Mouse (Mus musculus): ENCODE measurements around the gene Il31ra. TPM values are rescaled to one million over a fixed set of nuclear protein-coding genes. Genes with fewer than 3 reads are reported as not detected.

Il31ra gene
- polyA plus RNA-seq, 1 experiment from 2014 or later = 0.08 TPM

DNA sequence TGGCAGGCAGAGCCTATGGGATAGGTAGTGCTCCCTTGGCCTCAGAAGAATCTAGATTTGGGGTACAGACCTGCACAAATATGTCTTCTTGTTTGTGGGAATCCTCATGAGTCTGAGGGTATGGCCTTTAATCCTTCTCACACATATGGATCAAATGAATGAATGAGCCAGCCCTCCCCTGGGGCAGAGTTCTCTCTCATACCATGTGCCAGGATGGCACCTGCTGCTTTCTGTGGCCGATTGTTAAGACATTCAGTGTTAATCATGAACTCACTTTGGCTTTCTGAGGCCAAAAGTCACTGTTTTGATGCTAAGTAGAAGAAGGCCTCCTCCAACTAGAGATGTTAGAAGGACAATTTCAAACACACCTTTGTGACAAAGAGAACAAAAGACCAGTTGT lies 67.0 kb downstream of the Il31ra start:
- no peaks in the 10 kb centered on the region for H3K4me1 ChIP-seq (replicated peaks)
- no peaks in the 10 kb centered on the region for H3K36me3 ChIP-seq (replicated peaks)
- WGBS (ENCODE audit: insufficient replicate concordance) = 43% methylated on average over 1 of the region's 1 CpGs
- H3K9me3 ChIP-seq (replicated peaks) = no peaks in the 10 kb centered on the region
- ATAC-seq (ENCODE audit: insufficient read depth) = no peak
- no peak overlapping the region for H3K27ac ChIP-seq (replicated peaks)
- no peak overlapping the region for H3K4me2 ChIP-seq
- no peaks in the 10 kb centered on the region for H3K27me3 ChIP-seq
- H3K4me3 ChIP-seq (replicated peaks) = no peak overlapping the region
- H3K9ac ChIP-seq = no peak overlapping the region

DNA sequence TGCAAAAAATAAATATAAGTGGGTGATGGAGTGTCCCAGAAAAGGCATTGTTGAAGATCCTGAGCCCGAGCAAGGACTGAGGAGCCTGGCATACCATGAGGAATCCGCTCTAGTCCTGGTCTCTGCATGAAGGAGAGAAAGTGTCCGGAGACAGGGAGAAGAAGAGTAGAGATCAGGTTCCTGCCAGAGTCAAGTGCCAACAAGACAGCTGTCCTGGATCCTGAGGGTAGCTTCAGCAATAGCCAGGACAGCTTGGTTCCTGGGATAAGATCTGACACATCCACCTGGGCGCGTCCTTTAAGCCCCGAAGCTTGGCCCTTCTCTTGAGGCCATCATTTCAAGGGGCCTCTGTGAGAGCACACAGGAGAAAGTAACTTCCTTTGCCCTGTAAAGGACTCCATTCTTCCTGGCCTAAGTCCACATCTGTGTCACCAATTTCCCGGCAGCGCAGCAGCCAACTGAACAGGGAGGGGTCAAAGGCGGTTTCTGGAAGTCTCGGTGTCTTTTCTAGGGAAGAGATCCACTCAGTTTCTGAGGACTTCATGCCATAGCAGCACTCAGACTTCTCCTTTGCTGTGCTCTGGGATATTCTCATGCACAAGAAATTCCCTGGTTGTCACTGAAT lies 70.7 kb downstream of the Il31ra start:
- no peaks in the 10 kb centered on the region for H3K36me3 ChIP-seq (replicated peaks)
- H3K4me1 ChIP-seq (replicated peaks) = no peaks in the 10 kb centered on the region
- H3K4me2 ChIP-seq = no peak overlapping the region
- no peaks in the 10 kb centered on the region for H3K27me3 ChIP-seq
- H3K4me3 ChIP-seq (replicated peaks) = no peak overlapping the region
- WGBS (ENCODE audit: insufficient replicate concordance) = 74% methylated on average over 10 of the region's 10 CpGs
- no peak overlapping the region for H3K9ac ChIP-seq
- no peaks in the 10 kb centered on the region for H3K9me3 ChIP-seq (replicated peaks)
- ATAC-seq (ENCODE audit: insufficient read depth) = no peak
- H3K27ac ChIP-seq (replicated peaks) = no peak overlapping the region

- Histone ChIP-seq H3K27ac (replicated peaks) (no peak overlapping the region), H3K27me3 (no peaks in the 10 kb centered on the region), H3K9ac (no peak overlapping the region), H3K4me1 (replicated peaks) (no peaks in the 10 kb centered on the region), H3K36me3 (replicated peaks) (no peaks in the 10 kb centered on the region), H3K4me3 (replicated peaks) (no peak overlapping the region), H3K9me3 (replicated peaks) (no peaks in the 10 kb centered on the region), H3K4me2 (no peak overlapping the region)
- ATAC-seq (ENCODE audit: insufficient read depth) = no peak
- WGBS (ENCODE audit: insufficient replicate concordance) = 68% methylated on average over 3 of the region's 3 CpGs
These were observed 71.3 kb downstream of the Il31ra start for GRCm38 (mm10) chr13:112522896-112523295.

DNA sequence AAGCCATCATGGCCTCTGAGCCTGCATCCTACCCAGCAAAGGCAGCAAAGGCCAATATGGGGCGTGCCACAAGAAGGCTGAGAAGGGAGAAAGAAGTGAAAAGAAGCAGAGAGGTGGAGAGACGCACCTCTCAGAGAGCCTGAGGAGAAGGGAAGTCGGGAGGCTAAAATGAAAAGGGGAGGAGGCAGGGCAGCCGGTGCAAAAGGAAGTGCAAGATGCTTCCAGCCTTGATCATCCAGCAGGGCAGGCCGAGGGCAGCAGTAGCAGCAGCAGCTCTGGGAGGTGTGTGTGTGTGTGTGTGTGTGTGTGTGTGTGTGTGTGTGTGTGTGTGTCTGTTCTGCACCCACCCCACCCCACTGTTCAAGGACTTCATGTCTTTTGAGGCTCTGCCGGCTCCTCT lies 71.9 kb downstream of the Il31ra start:
- no peaks in the 10 kb centered on the region for H3K9me3 ChIP-seq (replicated peaks)
- no peak for ATAC-seq (ENCODE audit: insufficient read depth)
- H3K9ac ChIP-seq = no peak overlapping the region
- H3K4me3 ChIP-seq (replicated peaks) = no peak overlapping the region
- no peak overlapping the region for H3K27ac ChIP-seq (replicated peaks)
- H3K4me1 ChIP-seq (replicated peaks) = no peaks in the 10 kb centered on the region
- 32% methylated on average over 6 of the region's 6 CpGs for WGBS (ENCODE audit: insufficient replicate concordance)
- no peak overlapping the region for H3K4me2 ChIP-seq
- H3K36me3 ChIP-seq (replicated peaks) = no peaks in the 10 kb centered on the region
- no peaks in the 10 kb centered on the region for H3K27me3 ChIP-seq

- WGBS (ENCODE audit: insufficient replicate concordance) = 35% methylated on average over 1 of the region's 1 CpGs
- Histone ChIP-seq H3K4me2 (no peak overlapping the region), H3K36me3 (replicated peaks) (no peaks in the 10 kb centered on the region), H3K9me3 (replicated peaks) (no peaks in the 10 kb centered on the region), H3K9ac (no peak overlapping the region), H3K4me1 (replicated peaks) (no peaks in the 10 kb centered on the region), H3K27me3 (no peaks in the 10 kb centered on the region), H3K27ac (replicated peaks) (no peak overlapping the region), H3K4me3 (replicated peaks) (no peak overlapping the region)
- ATAC-seq (ENCODE audit: insufficient read depth) = no peak
These were observed 79.6 kb downstream of the Il31ra start for GRCm38 (mm10) chr13:112514546-112514945.

GRCm38 (mm10) chr13:112512824-112513223 lies 81.3 kb downstream of the Il31ra start:
- H3K9me3 ChIP-seq (replicated peaks) = no peaks in the 10 kb centered on the region
- WGBS (ENCODE audit: insufficient replicate concordance) = 46% methylated on average over 5 of the region's 5 CpGs
- no peak overlapping the region for H3K4me3 ChIP-seq (replicated peaks)
- H3K4me2 ChIP-seq = no peak overlapping the region
- no peaks in the 10 kb centered on the region for H3K4me1 ChIP-seq (replicated peaks)
- ATAC-seq (ENCODE audit: insufficient read depth) = no peak
- H3K27me3 ChIP-seq = no peaks in the 10 kb centered on the region
- H3K27ac ChIP-seq (replicated peaks) = no peak overlapping the region
- no peak overlapping the region for H3K9ac ChIP-seq
- H3K36me3 ChIP-seq (replicated peaks) = no peaks in the 10 kb centered on the region

DNA sequence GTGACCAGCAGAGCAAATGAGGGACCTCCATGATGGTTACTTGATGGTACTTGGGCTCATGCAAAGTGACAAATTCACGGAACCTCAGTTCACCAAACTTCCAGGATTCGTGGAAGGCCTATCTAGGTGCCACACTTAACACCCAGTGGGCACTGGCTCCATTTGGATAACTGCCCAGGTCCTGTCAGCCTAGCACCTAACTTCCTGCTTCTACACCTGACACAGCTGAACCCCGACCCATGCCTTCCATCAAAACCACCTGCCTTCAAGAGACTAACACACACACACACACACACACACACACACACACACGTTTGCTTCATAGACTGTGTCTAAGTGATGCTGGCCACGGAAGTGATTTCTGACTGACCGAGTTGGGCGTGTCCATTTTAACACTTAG lies 82.3 kb downstream of the Il31ra start:
- Histone ChIP-seq H3K9ac (no peak overlapping the region), H3K27ac (replicated peaks) (no peak overlapping the region), H3K4me1 (replicated peaks) (no peaks in the 10 kb centered on the region), H3K4me2 (no peak overlapping the region), H3K4me3 (replicated peaks) (no peak overlapping the region), H3K27me3 (no peaks in the 10 kb centered on the region), H3K9me3 (replicated peaks) (no peaks in the 10 kb centered on the region), H3K36me3 (replicated peaks) (no peaks in the 10 kb centered on the region)
- ATAC-seq (ENCODE audit: insufficient read depth) = no peak
- WGBS (ENCODE audit: insufficient replicate concordance) = 58% methylated on average over 7 of the region's 7 CpGs

DNA sequence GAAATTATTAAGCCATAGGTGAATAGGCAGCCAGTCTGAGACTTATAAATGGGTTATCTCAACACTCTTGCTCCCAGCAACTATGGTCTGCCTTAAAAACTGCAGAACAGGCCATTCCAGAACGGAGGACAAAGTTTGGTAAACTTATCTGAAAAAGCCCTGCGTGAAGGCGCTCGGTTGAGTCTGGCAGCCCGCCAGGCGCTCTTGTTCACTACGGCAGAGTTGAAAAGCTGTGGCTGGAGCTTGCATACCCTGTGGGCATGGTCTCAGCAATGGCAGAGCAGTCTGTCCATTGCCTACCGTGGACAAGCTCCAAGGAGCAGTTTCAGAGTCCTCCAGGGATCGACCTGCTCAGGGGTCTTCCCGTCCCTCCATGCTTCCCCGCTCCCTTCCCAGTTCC lies 82.9 kb downstream of the Il31ra start:
- H3K4me1 ChIP-seq (replicated peaks) = no peaks in the 10 kb centered on the region
- no peaks in the 10 kb centered on the region for H3K27me3 ChIP-seq
- no peaks in the 10 kb centered on the region for H3K36me3 ChIP-seq (replicated peaks)
- H3K9me3 ChIP-seq (replicated peaks) = no peaks in the 10 kb centered on the region
- no peak overlapping the region for H3K9ac ChIP-seq
- no peak overlapping the region for H3K4me2 ChIP-seq
- no peak overlapping the region for H3K4me3 ChIP-seq (replicated peaks)
- ATAC-seq (ENCODE audit: insufficient read depth) = no peak
- no peak overlapping the region for H3K27ac ChIP-seq (replicated peaks)
- WGBS (ENCODE audit: insufficient replicate concordance) = 70% methylated on average over 11 of the region's 11 CpGs

GRCm38 (mm10) chr13:112510437-112511212 lies 83.5 kb downstream of the Il31ra start:
- Histone ChIP-seq H3K27ac (replicated peaks) (no peak overlapping the region), H3K36me3 (replicated peaks) (0 out of 2 replicates have a peak, but pooled peaks cover 1% of the 10 kb centered on the region), H3K9ac (no peak overlapping the region), H3K27me3 (no peaks in the 10 kb centered on the region), H3K9me3 (replicated peaks) (no peaks in the 10 kb centered on the region), H3K4me1 (replicated peaks) (no peaks in the 10 kb centered on the region), H3K4me3 (replicated peaks) (no peak overlapping the region), H3K4me2 (no peak overlapping the region)
- 75% methylated on average over 19 of the region's 19 CpGs for WGBS (ENCODE audit: insufficient replicate concordance)
- ATAC-seq (ENCODE audit: insufficient read depth) = no peak

DNA sequence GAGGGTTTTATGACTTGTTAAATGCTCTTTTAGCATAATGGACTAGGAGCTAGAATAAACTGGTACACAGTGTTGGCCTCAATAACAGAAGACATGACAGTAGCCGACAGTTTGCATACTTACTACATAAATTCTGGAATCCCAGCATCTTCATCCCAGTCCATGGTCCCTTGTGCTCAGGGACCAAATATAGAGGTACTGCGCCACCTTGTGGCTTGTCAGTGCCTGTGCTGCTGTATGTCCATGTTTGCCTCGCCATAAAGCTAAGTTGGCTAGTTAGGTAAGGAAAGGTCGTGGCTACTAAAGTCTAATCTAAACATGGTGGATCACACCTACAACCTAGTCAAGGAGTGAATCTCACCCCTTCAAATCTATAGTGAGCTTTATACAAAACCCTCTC lies 84.7 kb downstream of the Il31ra start:
- Histone ChIP-seq H3K4me3 (replicated peaks) (no peak overlapping the region), H3K4me2 (no peak overlapping the region), H3K9me3 (replicated peaks) (no peaks in the 10 kb centered on the region), H3K36me3 (replicated peaks) (0 out of 2 replicates have a peak, but pooled peaks cover 7% of the 10 kb centered on the region), H3K4me1 (replicated peaks) (no peaks in the 10 kb centered on the region), H3K9ac (no peak overlapping the region), H3K27me3 (no peaks in the 10 kb centered on the region), H3K27ac (replicated peaks) (no peak overlapping the region)
- WGBS (ENCODE audit: insufficient replicate concordance) = 11% methylated on average over 4 of the region's 4 CpGs
- ATAC-seq (ENCODE audit: insufficient read depth) = no peak

- H3K4me1 ChIP-seq (replicated peaks) = no peaks in the 10 kb centered on the region
- H3K36me3 ChIP-seq (replicated peaks) = peaks cover 16% of the 10 kb centered on the region
- H3K4me3 ChIP-seq (replicated peaks) = no peak overlapping the region
- no peak overlapping the region for H3K9ac ChIP-seq
- ATAC-seq (ENCODE audit: insufficient read depth) = no peak
- no peak overlapping the region for H3K27ac ChIP-seq (replicated peaks)
- no peaks in the 10 kb centered on the region for H3K27me3 ChIP-seq
- H3K4me2 ChIP-seq = no peak overlapping the region
- H3K9me3 ChIP-seq (replicated peaks) = no peaks in the 10 kb centered on the region
- WGBS (ENCODE audit: insufficient replicate concordance) = 64% methylated on average over 5 of the region's 5 CpGs
These were observed 85.7 kb downstream of the Il31ra start for GRCm38 (mm10) chr13:112508487-112508886.

Measured in liver, embryonic 15.5 days (tissue).